Mouse (Mus musculus) mouse trophoblast stem cell (cell line): ENCODE measurements at regions not wholly inside any gene's neighbourhood (a gene's known extent, or its start where the extent isn't known, plus 50 kb on each side); places are given as distances from the start of the nearest gene placed in this dataset.

Source experiments
- in situ Hi-C, 2 experiments: fragments of 300-500 bp; cut with MseI, MboI; formaldehyde crosslinking; loops; 2 replicates in 1 of 2; 3 replicates in 1 of 2; pipeline ENCODE4 v1.15.1; 2025

DNA sequence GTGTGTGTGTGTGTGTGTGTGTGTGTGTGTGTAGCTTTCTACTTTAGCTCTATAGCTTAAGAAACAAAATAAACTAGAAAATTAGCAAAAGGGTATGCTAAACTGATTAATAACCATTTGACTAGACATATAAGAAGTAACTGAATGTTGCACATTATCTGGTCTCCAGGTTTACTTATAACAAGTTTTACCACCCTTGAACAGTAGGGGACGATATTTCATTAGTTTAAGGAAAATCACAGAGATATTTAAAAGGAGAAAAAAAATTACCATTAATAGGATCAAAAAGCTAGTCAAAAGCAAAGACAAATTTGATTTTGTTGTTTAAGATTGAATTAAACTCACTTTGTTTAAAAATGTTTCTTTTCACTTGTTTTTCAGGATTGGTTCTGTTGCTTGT lies 349.5 kb upstream of the Itga1 start:
- in situ Hi-C loops, result loop anchor here in 1 of 2 experiments (25.0 kb wide), 1 partner anchor 1261 kb away; no protein-coding TSS in a partner anchor

GRCm38 (mm10) chr13:115427091-115428033 lies 325.6 kb upstream of the Itga1 start:
- in situ Hi-C loops, result no loop called here

GRCm38 (mm10) chr13:115425610-115426562 lies 324.1 kb upstream of the Itga1 start:
- in situ Hi-C loops, result no loop called here

DNA sequence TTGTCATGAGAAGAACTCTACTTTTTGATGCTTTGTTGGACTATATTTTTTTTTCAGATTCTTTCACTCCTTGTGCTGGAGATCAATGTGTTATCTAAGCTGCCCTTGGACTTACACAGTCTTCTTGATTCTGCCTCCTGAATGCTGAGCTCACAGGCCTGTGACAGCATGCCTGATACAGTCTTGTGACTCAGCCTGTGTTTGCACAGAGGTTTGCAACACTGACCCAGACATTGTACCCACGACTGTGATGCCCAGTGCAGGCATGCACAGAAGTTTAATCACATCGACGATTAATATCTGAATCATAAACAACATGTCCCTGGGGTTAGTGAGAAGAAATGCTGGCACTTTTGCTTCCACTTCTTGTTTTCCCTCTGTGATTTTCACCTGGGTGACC lies 322.0 kb upstream of the Itga1 start:
- in situ Hi-C loops, result no loop called here

DNA sequence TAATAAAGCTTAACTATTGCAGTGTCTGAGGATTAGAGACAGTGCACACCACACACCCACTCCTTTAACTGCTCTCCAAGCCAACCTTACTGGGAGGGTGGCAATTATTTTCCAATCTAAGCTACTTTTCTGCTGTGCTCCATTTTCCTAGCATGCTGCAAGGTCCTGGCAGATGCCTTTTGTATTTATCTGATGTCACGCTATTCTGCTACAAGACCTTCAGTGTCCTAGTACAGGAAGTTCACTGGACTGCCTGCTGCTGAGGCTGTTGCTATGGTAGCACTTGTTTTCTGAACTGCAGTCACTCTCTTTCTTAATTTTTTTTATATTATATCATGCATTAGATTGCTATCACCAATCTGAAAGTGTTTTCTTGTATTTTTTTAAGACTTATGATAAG lies 319.7 kb upstream of the Itga1 start:
- in situ Hi-C loops, result no loop called here

DNA sequence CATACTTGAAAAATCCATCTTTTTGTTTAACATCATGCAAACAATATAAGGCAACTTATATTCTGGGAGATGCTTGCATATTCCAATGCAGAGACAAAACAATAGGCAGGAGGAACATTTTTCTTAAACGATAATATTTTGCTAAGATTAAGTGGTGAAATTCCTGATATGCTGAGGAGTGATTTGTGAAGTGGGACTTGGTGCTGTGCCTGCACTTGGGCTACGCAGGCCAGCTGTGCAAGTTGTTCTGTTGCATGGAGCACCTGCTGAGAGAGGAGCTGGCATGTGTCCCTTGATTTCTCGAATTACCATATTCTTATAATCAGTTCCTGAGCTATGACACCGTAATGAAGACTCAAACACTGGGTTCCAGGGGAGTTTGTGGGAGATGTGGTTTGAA lies 316.1 kb upstream of the Itga1 start:
- in situ Hi-C loops, result no loop called here

DNA sequence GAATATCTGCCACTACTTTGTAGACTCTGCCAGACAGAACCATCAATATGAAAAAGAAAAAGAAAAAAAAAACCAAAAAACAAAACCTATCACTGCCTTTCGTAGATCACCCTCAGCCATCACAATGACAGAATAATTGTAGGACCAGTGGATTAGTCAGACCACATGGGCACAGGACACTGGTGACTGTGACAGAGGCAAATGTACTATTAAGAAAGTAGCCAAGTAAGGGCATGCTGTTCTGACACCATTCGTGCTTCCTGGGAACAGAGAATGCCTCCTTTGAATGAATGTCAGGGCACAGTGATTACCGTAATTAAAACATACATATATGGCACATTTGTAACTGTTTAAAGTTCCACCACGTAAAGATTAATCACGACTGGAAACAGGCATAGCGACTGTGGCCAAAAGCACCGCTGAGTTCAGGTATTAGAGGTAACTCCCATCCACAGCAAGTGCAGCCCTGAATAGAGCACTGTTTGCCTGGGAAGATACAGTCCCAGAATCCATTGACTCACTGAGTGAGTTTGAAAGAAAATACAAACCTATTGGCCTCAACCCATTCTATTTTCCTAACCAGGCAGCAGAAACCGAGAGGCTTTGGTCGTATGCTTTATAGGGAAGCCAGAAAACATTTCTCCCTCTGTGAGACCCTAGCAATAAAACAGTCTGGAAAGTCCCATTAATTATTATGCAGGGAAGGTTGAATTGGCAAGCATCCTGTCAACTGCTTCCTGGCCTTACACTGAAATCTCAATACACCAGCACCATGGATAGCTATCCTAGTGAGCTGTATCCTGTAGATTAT lies 312.2 kb upstream of the Itga1 start:
- in situ Hi-C loops, result no loop called here

DNA sequence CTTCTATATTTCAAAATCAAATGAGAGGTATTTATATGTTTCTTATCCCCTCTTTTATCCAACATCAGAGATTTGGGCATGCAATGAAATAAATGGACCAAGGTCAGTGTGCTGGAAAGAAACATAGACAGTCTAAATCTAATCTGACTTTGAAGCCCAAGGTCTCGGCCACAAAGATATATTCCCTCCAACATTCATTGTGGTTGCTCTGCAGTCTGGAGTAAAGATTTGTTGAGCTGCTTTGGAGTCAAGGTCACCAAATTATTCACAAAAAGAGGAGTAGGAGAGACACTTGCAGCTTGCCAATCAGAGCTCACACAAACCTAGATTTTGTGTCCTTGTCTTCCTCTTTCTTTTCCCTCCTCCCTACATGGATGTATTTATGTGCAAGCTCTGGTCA lies 304.2 kb upstream of the Itga1 start:
- in situ Hi-C loops, result no loop called here

GRCm38 (mm10) chr13:115400706-115401215 lies 299.0 kb upstream of the Itga1 start:
- in situ Hi-C loops, result no loop called here

GRCm38 (mm10) chr13:115379682-115380081 lies 277.9 kb upstream of the Itga1 start:
- in situ Hi-C loops, result no loop called here

DNA sequence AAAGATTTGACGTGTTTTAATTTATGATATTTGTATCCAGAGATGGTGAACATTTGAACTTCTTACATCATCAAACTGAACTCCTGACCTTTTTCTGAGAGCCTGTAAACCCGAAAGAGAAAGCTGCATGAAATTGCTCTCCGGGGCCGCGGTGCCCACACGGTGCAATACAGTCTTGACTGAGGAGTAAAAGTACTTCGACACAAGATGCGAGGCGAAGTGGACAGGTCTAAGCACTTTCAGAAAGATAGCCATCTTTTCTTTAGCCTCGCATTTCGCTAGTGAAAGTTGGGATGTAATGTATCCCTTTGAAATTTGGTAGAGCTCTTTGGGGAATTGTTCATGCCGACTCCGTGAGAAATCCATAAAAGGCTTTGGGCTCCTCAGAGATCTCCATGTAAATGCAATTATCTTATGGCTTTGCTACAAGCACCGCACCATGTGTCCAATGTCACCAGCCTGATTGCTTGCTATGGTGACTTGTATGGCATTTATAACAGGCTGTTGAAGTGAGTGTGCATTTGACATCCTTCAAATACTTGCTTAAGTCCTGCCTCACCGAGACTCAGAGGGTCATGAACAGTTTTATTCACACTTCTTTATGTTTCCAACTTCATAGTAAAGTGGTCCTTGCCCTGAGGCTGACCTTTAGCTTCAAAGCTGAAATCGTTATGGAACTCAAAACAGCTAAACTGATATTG lies 274.6 kb upstream of the Itga1 start:
- in situ Hi-C loops, result no loop called here

DNA sequence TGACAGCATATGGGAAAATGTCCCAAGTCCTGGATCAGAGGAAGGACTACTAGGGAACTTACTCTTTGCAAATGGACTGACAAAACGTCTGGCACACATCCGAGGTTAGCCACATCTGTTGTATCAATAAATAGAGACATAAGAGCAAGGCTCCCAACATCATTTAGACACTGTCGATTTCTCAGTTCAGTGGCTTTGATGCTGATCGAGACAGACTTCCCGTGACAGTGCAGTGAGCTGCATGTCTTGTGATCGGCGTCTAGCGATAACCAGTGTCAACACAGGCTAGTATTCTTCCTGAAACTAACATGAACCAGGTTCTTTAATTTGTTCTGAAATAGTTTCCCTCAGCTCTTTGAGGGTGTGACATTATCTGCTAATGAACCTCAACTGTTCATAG lies 259.7 kb upstream of the Itga1 start:
- in situ Hi-C loops, result no loop called here

DNA sequence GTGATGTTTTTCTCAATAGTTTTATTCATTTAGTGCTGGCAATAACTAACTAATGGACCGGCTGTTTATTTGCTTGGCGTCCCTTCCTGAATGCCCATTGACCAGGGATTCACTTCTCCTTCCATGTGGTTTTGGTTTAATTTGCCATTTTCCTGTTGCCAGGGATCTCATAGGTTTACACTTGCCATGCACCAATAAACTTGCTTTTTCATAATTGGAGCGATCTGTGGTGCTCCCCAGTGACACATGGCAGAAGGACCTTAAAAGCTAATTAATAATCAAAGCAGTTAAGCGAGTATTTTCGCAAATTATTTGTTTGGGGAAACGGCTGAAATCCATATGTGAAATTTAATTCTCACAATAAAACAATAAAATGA lies 245.2 kb upstream of the Itga1 start:
- in situ Hi-C loops, result no loop called here

GRCm38 (mm10) chr13:115346115-115347021 lies 244.6 kb upstream of the Itga1 start:
- in situ Hi-C loops, result no loop called here

- in situ Hi-C loops, result no loop called here
Measured at GRCm38 (mm10) chr13:115329000-115329960, 227.5 kb upstream of the Itga1 start.

- in situ Hi-C loops, result no loop called here
Measured at GRCm38 (mm10) chr13:115326294-115326693, 224.5 kb upstream of the Itga1 start.

- in situ Hi-C loops, result no loop called here
Measured at GRCm38 (mm10) chr13:115316681-115317080, 214.9 kb upstream of the Itga1 start.

DNA sequence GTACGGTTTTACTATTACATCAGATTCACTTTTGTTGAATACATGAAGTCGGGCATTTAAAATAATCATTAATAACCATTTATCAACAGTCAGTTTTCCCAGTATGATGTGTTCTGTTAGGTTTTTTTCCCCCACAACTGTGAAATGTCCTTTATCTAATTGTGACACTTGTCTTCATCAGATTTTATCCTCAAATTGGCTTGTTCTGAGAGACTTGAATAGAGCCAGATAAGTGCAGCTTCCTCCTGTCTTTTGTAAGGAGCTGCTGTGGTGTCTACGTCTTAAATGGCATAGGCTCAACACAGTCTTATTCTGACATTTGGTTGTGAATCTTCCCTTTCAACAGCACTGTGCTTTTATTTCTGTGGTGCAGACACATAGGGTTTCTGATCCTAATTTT lies 206.8 kb upstream of the Itga1 start:
- in situ Hi-C loops, result no loop called here
